Mouse (Mus musculus) myocyte (in vitro differentiated cells): Measurements from ENCODE around the gene Aebp2. TPM values are rescaled to one million over a fixed set of nuclear protein-coding genes. Genes with fewer than 3 reads are reported as not detected.
"Not testable (repeated sequence)": the region's sequence is repeated elsewhere in the genome, so short reads cannot be mapped to it uniquely, and the experiment has no call there.

Experiments used
- H3K27me3 ChIP-seq: one replicate; pipeline ENCODE4 v1.6.1; 2011; ENCODE audit not compliant: control insufficient read depth, insufficient read depth, insufficient read length
- H3K36me3 ChIP-seq: one replicate; pipeline ENCODE4 v1.6.1; 2011; ENCODE audit not compliant: control insufficient read depth, insufficient read depth
- H3K4me2 ChIP-seq: one replicate; pipeline ENCODE4 v1.6.1; 2011; ENCODE audit warnings: low read depth, control low read depth
- H3K4me3 ChIP-seq: one replicate; pipeline ENCODE4 v1.5.1; 2011; ENCODE audit warnings: mild to moderate bottlenecking, control low read depth, moderate library complexity
- H3K79me2 ChIP-seq: one replicate; pipeline ENCODE4 v1.6.1; 2011; ENCODE audit not compliant: control insufficient read depth, insufficient read depth
- H3ac ChIP-seq: one replicate; pipeline ENCODE4 v1.6.1; 2011; ENCODE audit not compliant: control insufficient read depth, insufficient read length
- CEBPB ChIP-seq: IDR thresholded peaks from 2 replicates; pipeline ENCODE4 v1.6.1; 2011; ENCODE audit warnings: mild to moderate bottlenecking, moderate library complexity; ENCODE audit not compliant: poor library complexity, insufficient read depth, severe bottlenecking
- E2F4 ChIP-seq: IDR thresholded peaks from one replicate; pipeline ENCODE4 v1.6.1; 2011; ENCODE audit warnings: mild to moderate bottlenecking, control low read depth, moderate library complexity; ENCODE audit not compliant: insufficient read depth
- MAX ChIP-seq: IDR thresholded peaks from one replicate; pipeline ENCODE4 v1.6.1; 2011; ENCODE audit warnings: low read depth, mild to moderate bottlenecking, control low read depth
- MYOD1 ChIP-seq, 3 experiments: IDR thresholded peaks; one replicate each; pipeline ENCODE4 v1.6.1; 2011; ENCODE audit warnings: control low read depth in 2 of 3, low read depth in 2 of 3, mild to moderate bottlenecking in 2 of 3, moderate library complexity in 1 of 3; ENCODE audit not compliant: insufficient read length in 2 of 3, control insufficient read depth in 1 of 3
- MYOG ChIP-seq, 3 experiments: IDR thresholded peaks; one replicate each; pipeline ENCODE4 v1.6.1; 2011; ENCODE audit warnings: control low read depth in 2 of 3, low read depth in 2 of 3, mild to moderate bottlenecking in 2 of 3; ENCODE audit not compliant: insufficient read length in 2 of 3, control insufficient read depth in 1 of 3, insufficient read depth in 1 of 3
- POLR2A ChIP-seq: IDR thresholded peaks from one replicate; pipeline ENCODE4 v1.6.1; 2011; ENCODE audit warnings: low read depth, mild to moderate bottlenecking, control low read depth, moderate library complexity; ENCODE audit not compliant: insufficient read length
- POLR2AphosphoS2 ChIP-seq: IDR thresholded peaks from one replicate; pipeline ENCODE4 v1.6.1; 2011; ENCODE audit warnings: low read depth, control low read depth; ENCODE audit not compliant: insufficient read length
- REST ChIP-seq: IDR thresholded peaks from one replicate; pipeline ENCODE4 v1.6.1; 2011; ENCODE audit warnings: mild to moderate bottlenecking, control low read depth, moderate library complexity; ENCODE audit not compliant: insufficient read depth, insufficient read length
- SRF ChIP-seq: IDR thresholded peaks from one replicate; pipeline ENCODE4 v1.6.1; 2011; ENCODE audit warnings: low read depth; ENCODE audit not compliant: control insufficient read depth, insufficient read length
- TCF12 ChIP-seq: IDR thresholded peaks from one replicate; pipeline ENCODE4 v1.6.1; 2011; ENCODE audit warnings: mild to moderate bottlenecking, control low read depth; ENCODE audit not compliant: poor library complexity, insufficient read depth, severe bottlenecking
- TCF3 ChIP-seq: IDR thresholded peaks from one replicate; pipeline ENCODE4 v1.6.1; 2011; ENCODE audit warnings: low read depth, control low read depth; ENCODE audit not compliant: insufficient read length
- USF1 ChIP-seq: IDR thresholded peaks from one replicate; pipeline ENCODE4 v1.6.1; 2011; ENCODE audit warnings: low read depth, mild to moderate bottlenecking, control low read depth, moderate library complexity
- polyA plus RNA-seq: library from polyadenylated mRNA; unstranded; fragments of >200 nt; fragmentation: generic; extraction: Trizol; gene quantifications from one replicate; pipeline ENCODE4 v1.2.1, GENCODE M21; 2012; ENCODE audit warnings: missing spikeins

The Aebp2 gene
- polyA plus RNA-seq, 1 experiment: 18.7 TPM

DNA sequence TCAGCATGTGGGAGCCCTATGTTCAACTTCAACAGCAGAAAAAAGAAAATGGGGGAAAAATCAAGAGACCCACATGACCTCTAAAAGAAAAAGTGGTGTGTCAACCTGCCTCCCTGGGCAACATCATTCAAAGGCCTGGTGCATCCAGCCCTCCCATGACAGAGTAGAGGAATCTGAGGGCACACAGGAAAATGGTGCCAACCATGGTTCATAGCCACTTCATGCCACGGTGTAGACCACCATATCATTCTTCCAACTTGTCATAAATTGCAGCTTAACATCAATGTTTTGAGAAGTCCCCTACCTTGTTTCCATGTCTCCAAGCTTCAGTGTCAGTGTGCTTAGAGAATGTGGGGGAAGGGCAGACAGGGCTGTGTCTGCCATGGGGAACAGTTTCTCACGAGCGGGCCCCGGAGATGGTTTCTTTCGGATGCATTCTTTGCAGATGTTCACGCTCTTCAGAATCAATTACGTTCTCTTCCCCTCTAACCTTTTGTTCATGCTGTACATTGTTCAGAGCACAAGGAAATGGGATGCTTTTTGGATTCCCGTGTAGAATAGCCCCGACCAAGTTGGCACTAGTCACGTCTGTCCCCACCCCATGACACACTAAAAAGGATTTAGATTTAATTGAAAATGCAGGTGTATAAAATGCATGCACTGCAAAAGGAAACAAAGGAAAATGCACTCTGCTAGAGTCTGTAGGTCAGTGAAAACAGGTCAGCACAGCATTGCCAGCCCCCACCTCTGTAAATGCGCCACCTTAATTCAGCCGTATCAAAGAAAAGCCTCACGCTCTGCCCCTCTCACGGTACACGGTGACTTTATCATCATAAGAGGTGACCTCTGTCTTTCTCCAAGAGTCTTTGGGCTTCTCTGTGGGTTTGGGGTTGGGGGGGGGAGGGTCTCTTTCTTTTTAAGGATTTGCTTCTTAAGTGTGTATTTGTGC lies 24.8 kb upstream of the Aebp2 start:
- Histone ChIP-seq H3K27me3 (no peaks in the 10 kb centered on the region), H3K4me3 (no peak overlapping the region), H3K36me3 (no peaks in the 10 kb centered on the region), H3K79me2 (no peaks in the 10 kb centered on the region), H3ac (no peak overlapping the region), H3K4me2 (no peak overlapping the region)
- TF ChIP-seq POLR2AphosphoS2 (no peak), TCF12 (no peak), POLR2A (no peak), TCF3 (no peak), CEBPB (no peak), USF1 (no peak), E2F4 (no peak), REST (no peak), MYOG (IDR thresholded peaks at IDR 0.05; ENCODE audit: control insufficient read depth in 1 of 3, insufficient read depth in 1 of 3, insufficient read length in 2 of 3, low read depth in 2 of 3) (no peak), MAX (no peak), SRF (no peak), MYOD1 (IDR thresholded peaks at IDR 0.05; ENCODE audit: control insufficient read depth in 1 of 3, insufficient read length in 2 of 3, low read depth in 2 of 3) (no peak)

GRCm38 (mm10) chr6:140598516-140598915 lies 23.9 kb upstream of the Aebp2 start:
- H3K4me2 ChIP-seq: no peak overlapping the region
- TF ChIP-seq CEBPB: no peak
- TF ChIP-seq REST: no peak
- no peak for TF ChIP-seq E2F4
- TF ChIP-seq MYOG (IDR thresholded peaks at IDR 0.05; ENCODE audit: control insufficient read depth in 1 of 3, insufficient read depth in 1 of 3, insufficient read length in 2 of 3, low read depth in 2 of 3): no peak
- no peak for TF ChIP-seq USF1
- TF ChIP-seq POLR2AphosphoS2: no peak
- TF ChIP-seq TCF3: no peak
- no peak for TF ChIP-seq MAX
- no peak for TF ChIP-seq SRF
- no peak for TF ChIP-seq TCF12
- no peak for TF ChIP-seq POLR2A
- TF ChIP-seq MYOD1 (IDR thresholded peaks at IDR 0.05; ENCODE audit: control insufficient read depth in 1 of 3, insufficient read length in 2 of 3, low read depth in 2 of 3): no peak
- H3K27me3 ChIP-seq: no peaks in the 10 kb centered on the region
- H3K4me3 ChIP-seq: no peak overlapping the region
- no peaks in the 10 kb centered on the region for H3K79me2 ChIP-seq
- no peaks in the 10 kb centered on the region for H3K36me3 ChIP-seq
- no peak overlapping the region for H3ac ChIP-seq

GRCm38 (mm10) chr6:140599337-140599736 lies 23.1 kb upstream of the Aebp2 start:
- Histone ChIP-seq H3K4me3 (no peak overlapping the region), H3K79me2 (no peaks in the 10 kb centered on the region), H3K36me3 (no peaks in the 10 kb centered on the region), H3K4me2 (no peak overlapping the region), H3K27me3 (no peaks in the 10 kb centered on the region), H3ac (no peak overlapping the region)
- TF ChIP-seq USF1 (no peak), MYOG (IDR thresholded peaks at IDR 0.05; ENCODE audit: control insufficient read depth in 1 of 3, insufficient read depth in 1 of 3, insufficient read length in 2 of 3, low read depth in 2 of 3) (no peak), POLR2A (no peak), E2F4 (no peak), MAX (no peak), SRF (no peak), TCF3 (no peak), TCF12 (no peak), POLR2AphosphoS2 (no peak), REST (no peak), MYOD1 (IDR thresholded peaks at IDR 0.05; ENCODE audit: control insufficient read depth in 1 of 3, insufficient read length in 2 of 3, low read depth in 2 of 3) (no peak), CEBPB (no peak)

- H3K27me3 ChIP-seq, H3ac ChIP-seq, H3K4me2 ChIP-seq, H3K4me3 ChIP-seq, H3K79me2 ChIP-seq, H3K36me3 ChIP-seq: not testable (repeated sequence)
Observed at GRCm38 (mm10) chr6:140600671-140601070, 21.8 kb upstream of the Aebp2 start.

GRCm38 (mm10) chr6:140601175-140601574 lies 21.3 kb upstream of the Aebp2 start:
- no peaks in the 10 kb centered on the region for H3K36me3 ChIP-seq
- no peak overlapping the region for H3K4me3 ChIP-seq
- TF ChIP-seq POLR2A: no peak
- TF ChIP-seq TCF12: no peak
- no peak for TF ChIP-seq E2F4
- TF ChIP-seq POLR2AphosphoS2: no peak
- TF ChIP-seq MAX: no peak
- TF ChIP-seq TCF3: no peak
- no peak for TF ChIP-seq SRF
- no peak for TF ChIP-seq REST
- no peak for TF ChIP-seq USF1
- TF ChIP-seq CEBPB: no peak
- TF ChIP-seq MYOD1 (IDR thresholded peaks at IDR 0.05; ENCODE audit: control insufficient read depth in 1 of 3, insufficient read length in 2 of 3, low read depth in 2 of 3): no peak
- TF ChIP-seq MYOG (IDR thresholded peaks at IDR 0.05; ENCODE audit: control insufficient read depth in 1 of 3, insufficient read depth in 1 of 3, insufficient read length in 2 of 3, low read depth in 2 of 3): no peak
- no peak overlapping the region for H3ac ChIP-seq
- H3K27me3 ChIP-seq: no peaks in the 10 kb centered on the region
- H3K4me2 ChIP-seq: no peak overlapping the region
- H3K79me2 ChIP-seq: no peaks in the 10 kb centered on the region
